Mouse (Mus musculus) hindbrain, embryonic 16.5 days (tissue): ENCODE results near the gene Scimp. TPM values are rescaled to one million over a fixed set of nuclear protein-coding genes. Genes with fewer than 3 reads are reported as not detected.
A peak's percentile ranks its signal among the peaks of the same experiment; 100 is the strongest.
"Not testable (repeated sequence)": the region's sequence is repeated elsewhere in the genome, so short reads cannot be mapped to it uniquely, and the experiment has no call there.

ENCODE experiments used
- ATAC-seq: fragments of 200-750 bp; cut with Nextera tagmentation; 2 replicates; pipeline ENCODE4 v1.8.0; 2017; ENCODE audit warnings: moderate TSS enrichment, moderate library complexity
- H3K27ac ChIP-seq: fragments of 300-500 bp; sonication (generic); 2 replicates; pipeline ENCODE4 v1.5.1; 2014; ENCODE audit warnings: low read depth, mild to moderate bottlenecking, control low read depth, low read length, moderate library complexity
- H3K27me3 ChIP-seq: fragments of 300-500 bp; sonication (generic); replicated peaks from 2 replicates; pipeline ENCODE4 v1.6.1; 2014; ENCODE audit warnings: low read length; ENCODE audit not compliant: control insufficient read depth, insufficient read depth
- H3K36me3 ChIP-seq: fragments of 300-500 bp; sonication (generic); 2 replicates; pipeline ENCODE4 v1.6.1; 2014; ENCODE audit warnings: mild to moderate bottlenecking, low read length, moderate library complexity, mixed read lengths; ENCODE audit not compliant: control insufficient read depth, insufficient read depth
- H3K4me1 ChIP-seq: fragments of 300-500 bp; sonication (generic); 2 replicates; pipeline ENCODE4 v1.6.1; 2014; ENCODE audit warnings: low read depth, low read length; ENCODE audit not compliant: control insufficient read depth, insufficient read depth
- H3K4me2 ChIP-seq: fragments of 300-500 bp; sonication (generic); 2 replicates; pipeline ENCODE4 v1.6.1; 2014; ENCODE audit warnings: mild to moderate bottlenecking, low read length, control low read depth, moderate library complexity
- H3K4me3 ChIP-seq: fragments of 300-500 bp; sonication (generic); 2 replicates; pipeline ENCODE4 v1.5.1; 2014; ENCODE audit warnings: mild to moderate bottlenecking, low read length, control low read depth, moderate library complexity
- H3K9ac ChIP-seq: fragments of 300-500 bp; sonication (generic); 2 replicates; pipeline ENCODE4 v1.6.1; 2014; ENCODE audit warnings: low read depth, mild to moderate bottlenecking, control low read depth, low read length, moderate library complexity
- H3K9me3 ChIP-seq: fragments of 300-500 bp; sonication (generic); 2 replicates; pipeline ENCODE4 v1.6.1; 2014; ENCODE audit warnings: mild to moderate bottlenecking, low read length, moderate library complexity; ENCODE audit not compliant: control insufficient read depth
- WGBS: fragments of 180-500 bp; shearing (Covaris S2); extraction: QIAGEN DNeasy Blood & Tissue Kit; methylation state at CpG from one replicate; pipeline ENCODE4 v1.1.7; 2014; 5-methylcytosine and 5-hydroxymethylcytosine counted together
- polyA plus RNA-seq: library from polyadenylated mRNA; unstranded; fragments of >200 nt; fragmentation: Nextera tagmentation; extraction: Ambion mirVana; gene quantifications from 2 replicates; pipeline ENCODE4 v1.2.1, GENCODE M21; 2015

The Scimp gene
- polyA plus RNA-seq, 1 experiment from 2014 or later, result 0.19 TPM

DNA sequence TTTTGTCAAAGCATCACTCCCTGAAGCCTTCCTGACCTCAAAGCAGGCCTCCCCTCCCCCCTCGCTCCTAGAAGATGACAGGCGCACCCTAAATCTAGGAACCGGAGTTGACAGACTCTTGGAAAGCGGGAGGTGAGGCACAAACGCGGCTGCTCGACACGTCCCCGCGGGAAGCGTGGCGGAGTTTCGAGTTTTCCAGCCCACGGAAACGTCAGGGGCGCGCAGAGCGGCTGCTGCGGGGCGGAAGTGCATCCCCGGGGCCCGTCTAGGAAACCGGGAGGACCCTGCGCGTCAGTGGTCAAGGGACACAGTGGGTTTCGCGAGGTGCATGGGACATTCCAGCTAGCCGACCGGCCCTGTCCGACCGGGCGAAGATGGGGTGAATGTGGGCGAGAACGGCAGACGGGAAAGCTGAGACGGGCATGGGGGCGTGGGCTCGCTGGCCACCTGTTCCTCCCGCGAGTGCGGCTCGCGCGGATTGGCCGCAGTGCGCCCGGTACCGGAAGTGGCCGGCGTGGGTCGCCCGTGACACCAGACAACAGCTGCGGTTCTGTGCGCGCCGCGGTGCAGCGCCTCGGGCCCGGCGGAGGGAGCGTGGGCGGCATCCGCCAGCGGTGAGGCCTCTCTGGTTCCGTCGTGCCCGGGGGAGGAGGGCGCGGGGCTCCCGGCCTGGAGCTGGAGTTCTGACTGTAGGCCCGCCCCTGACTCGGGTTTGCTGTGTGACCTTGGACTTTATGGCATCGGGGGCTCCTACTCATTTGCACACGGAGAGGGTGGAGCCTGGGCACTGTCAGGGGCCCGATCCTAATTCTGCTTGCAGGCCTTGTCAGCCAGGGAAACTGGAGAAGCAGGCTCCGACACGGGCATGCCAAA lies 48.2 kb downstream of the Scimp start, which contains the start of gene Zfp3:
Zfp3 (plus strand) TSS at position 274 of the 873 bp plus-strand sequence.
- Histone ChIP-seq H3K9ac (peak within 1 kb of the TSS; percentile 83), H3K4me1 (peaks cover 10% of the 10 kb centered on the region), H3K4me2 (peak within 1 kb of the TSS; percentile 74), H3K4me3 (peak within 1 kb of the TSS; percentile 71), H3K27ac (peak within 1 kb of the TSS; percentile 82), H3K36me3 (no peaks in the 10 kb centered on the region), H3K9me3 (no peaks in the 10 kb centered on the region), H3K27me3 (no peaks in the 10 kb centered on the region)
- WGBS, result under 1% methylated on average over 73 of the region's 78 CpGs
- peak; percentile 94 for ATAC-seq

DNA sequence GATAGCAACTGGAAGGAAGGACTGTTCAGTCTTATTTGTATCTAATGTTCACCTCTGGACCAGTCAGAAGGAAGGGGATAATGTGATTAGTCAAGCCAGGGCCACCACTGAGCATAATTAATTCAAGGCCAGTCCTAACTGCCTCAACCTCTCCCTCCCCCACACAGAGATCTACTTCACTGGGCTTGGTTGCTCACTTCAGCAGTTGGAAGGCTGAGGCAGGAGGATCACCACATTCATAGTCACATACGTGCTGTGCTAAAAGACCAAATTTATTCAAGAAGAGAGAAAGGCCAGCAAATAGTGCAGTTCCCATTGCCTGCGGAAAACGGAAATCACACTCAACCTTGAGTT lies 48.8 kb downstream of the Scimp start:
- no peaks in the 10 kb centered on the region for H3K27me3 ChIP-seq

DNA sequence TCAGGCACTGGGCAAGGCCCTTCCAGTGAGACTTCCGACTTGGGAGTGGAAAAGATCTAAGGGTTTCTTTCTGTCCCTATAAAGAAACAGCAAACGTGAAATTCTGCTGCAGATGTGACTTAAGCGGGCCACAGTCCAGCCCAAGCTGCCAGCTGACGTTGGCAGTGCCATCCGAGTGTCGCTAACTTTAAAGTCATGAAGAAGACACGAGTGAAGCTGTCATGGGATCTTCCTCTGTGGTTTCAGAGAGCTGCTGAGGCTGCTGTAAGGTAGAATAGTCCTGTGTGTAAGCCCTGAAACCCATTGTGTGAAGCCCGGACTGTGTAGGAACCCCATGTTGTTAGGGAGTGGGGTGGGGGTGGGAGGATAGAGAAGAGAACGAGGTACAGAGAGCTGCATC lies 49.7 kb downstream of the Scimp start:
- Histone ChIP-seq H3K27ac (no peak overlapping the region), H3K9me3 (no peaks in the 10 kb centered on the region), H3K4me1 (peaks cover 10% of the 10 kb centered on the region), H3K4me3 (no peak overlapping the region), H3K27me3 (no peaks in the 10 kb centered on the region), H3K36me3 (no peaks in the 10 kb centered on the region), H3K4me2 (no peak overlapping the region), H3K9ac (no peak overlapping the region)
- WGBS, result 81% methylated on average over 9 of the region's 9 CpGs
- ATAC-seq, result no peak

More for the DNA sequence above, 48.8 kb downstream of the Scimp start:
- Histone ChIP-seq H3K4me2 (peak overlapping the region; percentile 74), H3K9me3 (no peaks in the 10 kb centered on the region), H3K9ac (peak overlapping the region; percentile 83), H3K36me3 (no peaks in the 10 kb centered on the region), H3K4me1 (peaks cover 10% of the 10 kb centered on the region), H3K4me3 (peak overlapping the region; percentile 71), H3K27ac (peak overlapping the region; percentile 82; the same call in 1 of the 2 replicates)
- 16% methylated on average over 3 of the region's 3 CpGs for WGBS
- peak; percentile 25; the same call in 1 of the 2 replicates for ATAC-seq

DNA sequence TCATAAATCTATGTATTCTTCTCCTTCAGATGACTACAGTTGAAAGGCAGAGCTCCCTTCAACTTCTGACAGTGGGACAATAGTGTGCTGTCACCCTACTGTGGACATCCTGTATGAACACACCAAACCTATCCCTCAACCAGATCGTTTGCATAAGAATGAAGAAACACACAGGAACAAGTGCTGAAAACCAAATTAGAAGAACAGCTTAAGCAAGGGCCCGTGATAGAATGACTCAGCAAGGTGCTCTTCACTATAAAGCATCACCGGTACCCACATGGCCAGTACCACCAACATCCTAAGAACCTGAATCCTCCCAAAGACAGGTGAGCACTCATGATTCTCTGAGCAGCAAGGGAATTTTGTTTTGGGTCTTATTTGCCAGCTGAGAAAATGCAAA lies 51.9 kb downstream of the Scimp start:
- H3K36me3 ChIP-seq, H3K4me2 ChIP-seq, H3K27ac ChIP-seq, H3K27me3 ChIP-seq, H3K9ac ChIP-seq, H3K4me3 ChIP-seq, H3K9me3 ChIP-seq, ATAC-seq: not testable (repeated sequence)
- 58% methylated on average over 3 of the region's 3 CpGs for WGBS
- peaks cover 12% of the 10 kb centered on the region for H3K4me1 ChIP-seq

DNA sequence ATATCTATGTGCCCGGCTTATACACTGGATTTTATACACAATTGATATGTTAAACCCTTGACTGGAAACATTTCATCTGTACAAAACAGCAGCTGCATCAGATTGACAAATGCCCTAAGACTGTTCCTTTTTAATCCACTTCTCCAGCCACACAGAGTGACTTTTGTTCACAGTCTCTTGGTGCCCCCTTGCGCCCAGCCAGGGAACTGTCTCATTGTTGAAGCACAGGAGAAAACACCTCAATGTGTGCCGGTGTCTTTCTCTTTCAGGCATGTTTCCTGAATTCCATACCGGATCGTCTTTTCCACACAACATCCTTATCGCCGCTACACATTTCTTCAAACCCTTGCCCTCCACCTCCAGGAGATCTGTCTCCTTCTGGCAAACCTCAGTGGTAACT lies 56.7 kb downstream of the Scimp start:
- Histone ChIP-seq H3K9ac (peak overlapping the region; percentile 51), H3K27ac (no peak overlapping the region), H3K27me3 (no peaks in the 10 kb centered on the region), H3K36me3 (no peaks in the 10 kb centered on the region), H3K4me2 (0 out of 2 replicates have a peak overlapping the region, but pooled peaks have one; percentile 17), H3K4me1 (peaks cover 2% of the 10 kb centered on the region; the same call in 1 of the 2 replicates), H3K4me3 (no peak overlapping the region), H3K9me3 (no peaks in the 10 kb centered on the region)
- 13% methylated on average over 7 of the region's 7 CpGs for WGBS
- peak; percentile 64; the same call in 1 of the 2 replicates for ATAC-seq

DNA sequence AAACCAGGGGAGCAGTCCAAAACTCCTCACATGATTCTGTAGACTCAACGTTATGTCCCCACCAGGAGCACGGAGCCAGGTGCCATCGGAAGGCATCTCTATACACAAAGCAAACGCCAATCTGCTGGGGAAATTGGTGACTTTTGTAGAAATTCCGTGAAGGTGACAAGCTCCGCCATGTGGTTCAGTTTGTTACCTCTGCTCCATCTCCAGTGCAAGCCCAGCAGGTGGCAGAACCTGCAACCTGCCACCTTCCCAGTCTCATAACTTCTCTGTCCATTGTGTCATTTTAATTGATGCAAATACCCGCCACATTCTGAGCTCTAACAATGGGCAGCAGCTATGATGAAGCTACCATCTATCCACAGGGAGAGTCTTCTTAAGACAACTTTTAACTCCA lies 57.4 kb downstream of the Scimp start:
- 66% methylated on average over 7 of the region's 7 CpGs for WGBS
- Histone ChIP-seq H3K4me1 (peaks cover 2% of the 10 kb centered on the region; the same call in 1 of the 2 replicates), H3K9me3 (no peaks in the 10 kb centered on the region), H3K4me2 (no peak overlapping the region), H3K4me3 (no peak overlapping the region), H3K27me3 (no peaks in the 10 kb centered on the region), H3K9ac (no peak overlapping the region), H3K36me3 (no peaks in the 10 kb centered on the region), H3K27ac (no peak overlapping the region)
- ATAC-seq, result no peak

DNA sequence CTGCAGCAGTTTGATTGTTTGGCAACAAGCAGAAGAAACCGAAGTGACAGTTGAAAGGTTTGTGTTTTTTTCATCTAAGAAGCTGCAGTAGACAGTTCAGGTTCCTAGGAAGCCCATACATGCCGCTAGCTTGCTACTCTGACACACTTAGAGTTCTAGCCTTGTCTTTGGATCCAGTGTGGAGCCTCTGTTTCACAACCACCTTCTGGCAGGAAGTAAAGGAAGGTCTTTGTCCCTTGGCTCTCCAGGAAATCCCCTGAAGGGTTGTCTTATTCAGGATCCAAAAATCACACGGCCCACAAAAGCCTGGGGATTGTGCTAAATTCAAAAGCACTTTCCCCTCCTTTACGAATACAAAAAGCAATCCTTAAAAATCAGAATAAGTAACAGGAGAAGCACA lies 57.9 kb downstream of the Scimp start:
- H3K27me3 ChIP-seq, result no peaks in the 10 kb centered on the region
- H3K27ac ChIP-seq, result no peak overlapping the region

DNA sequence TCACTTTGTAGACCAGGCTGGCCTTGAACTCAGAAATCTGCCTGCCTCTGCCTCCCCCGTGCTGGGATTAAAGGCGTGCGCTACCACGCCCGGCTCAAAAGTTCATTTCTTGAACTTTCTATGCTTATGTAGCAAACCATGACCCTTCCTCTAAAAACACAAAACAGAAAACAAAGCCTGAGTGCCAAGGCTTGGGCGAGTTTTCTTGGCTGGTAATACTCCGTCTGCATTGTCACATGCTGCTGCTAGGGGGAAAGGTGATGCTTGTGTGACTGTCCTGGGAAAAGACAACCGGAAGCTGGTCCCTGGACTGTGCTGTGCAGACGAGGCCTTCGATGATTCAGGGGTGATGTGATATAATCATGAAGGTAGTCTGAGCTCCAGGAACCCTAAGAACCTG lies 59.2 kb downstream of the Scimp start:
- 92% methylated on average over 10 of the region's 10 CpGs for WGBS
- H3K27me3 ChIP-seq, result no peaks in the 10 kb centered on the region
- H3K4me2 ChIP-seq, result no peak overlapping the region
- no peak overlapping the region for H3K4me3 ChIP-seq
- ATAC-seq, result no peak
- peaks cover 2% of the 10 kb centered on the region; the same call in 1 of the 2 replicates for H3K4me1 ChIP-seq
- no peaks in the 10 kb centered on the region for H3K36me3 ChIP-seq
- no peak overlapping the region for H3K27ac ChIP-seq
- no peak overlapping the region for H3K9ac ChIP-seq
- no peaks in the 10 kb centered on the region for H3K9me3 ChIP-seq

More for the DNA sequence above, 57.9 kb downstream of the Scimp start:
- 67% methylated on average over 4 of the region's 4 CpGs for WGBS
- Histone ChIP-seq H3K4me1 (peaks cover 2% of the 10 kb centered on the region; the same call in 1 of the 2 replicates), H3K4me3 (no peak overlapping the region), H3K4me2 (no peak overlapping the region), H3K9me3 (no peaks in the 10 kb centered on the region), H3K9ac (no peak overlapping the region), H3K36me3 (no peaks in the 10 kb centered on the region)
- no peak for ATAC-seq

DNA sequence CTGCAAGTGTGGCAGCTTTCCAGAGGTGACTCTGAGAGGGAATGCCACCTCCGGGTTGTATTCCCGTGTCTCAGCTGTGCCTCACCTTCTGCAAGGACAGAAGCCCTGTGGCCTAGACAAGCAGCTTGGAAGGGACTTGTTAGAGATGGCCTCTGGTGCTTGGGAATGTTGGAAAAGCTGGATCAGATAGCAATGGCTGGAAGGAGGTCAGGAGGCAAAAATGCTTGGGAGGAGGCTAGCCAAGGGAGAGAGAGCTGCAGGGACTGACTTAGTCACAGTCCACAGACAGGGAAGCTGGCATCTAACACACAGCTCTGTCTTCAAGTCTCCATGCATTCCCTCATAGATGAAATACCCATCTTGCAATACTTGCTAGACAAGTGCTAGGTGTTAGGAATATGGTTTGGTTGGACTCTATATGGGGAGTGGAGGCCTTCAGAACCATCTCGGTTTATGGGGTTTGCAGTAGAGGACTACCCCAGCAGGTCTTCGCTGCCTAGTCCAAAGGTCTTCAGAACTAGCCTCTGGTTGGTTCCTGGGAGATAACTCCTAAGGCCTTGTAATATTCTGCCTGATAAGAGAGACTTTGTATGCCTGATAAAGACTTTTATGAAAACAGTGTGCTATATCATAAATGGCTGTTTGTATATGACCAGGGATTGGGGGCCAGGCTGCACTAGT lies 59.9 kb downstream of the Scimp start:
- Histone ChIP-seq H3K9me3 (no peaks in the 10 kb centered on the region), H3K9ac (no peak overlapping the region), H3K27ac (no peak overlapping the region), H3K4me1 (peaks cover 2% of the 10 kb centered on the region; the same call in 1 of the 2 replicates), H3K4me3 (no peak overlapping the region), H3K27me3 (no peaks in the 10 kb centered on the region), H3K36me3 (no peaks in the 10 kb centered on the region), H3K4me2 (no peak overlapping the region)
- WGBS, result 90% methylated on average over 4 of the region's 4 CpGs
- ATAC-seq, result no peak
